Mouse (Mus musculus) bone marrow, adult 2 months (tissue): ENCODE results near the gene Adamts3. TPM values are rescaled to one million over a fixed set of nuclear protein-coding genes. Genes with fewer than 3 reads are reported as not detected.

Experiments
- H3K27ac ChIP-seq: fragments of 200-500 bp; 2 replicates; pipeline ENCODE4 v1.5.1; 2012; ENCODE audit warnings: low read depth, mild to moderate bottlenecking, control low read depth, inconsistent platforms, low read length; ENCODE audit not compliant: control insufficient read depth, poor library complexity, insufficient read depth
- H3K4me1 ChIP-seq: fragments of 200-500 bp; 2 replicates; pipeline ENCODE4 v1.6.1; 2011; ENCODE audit warnings: low read length; ENCODE audit not compliant: control insufficient read depth, insufficient read depth
- H3K4me3 ChIP-seq: fragments of 200-500 bp; replicated peaks from 2 replicates; pipeline ENCODE3; 2011; ENCODE audit warnings: mild to moderate bottlenecking, low read depth, low read length, control low read depth; ENCODE audit not compliant: control insufficient read depth
- CTCF ChIP-seq: fragments of 200-500 bp; IDR thresholded peaks from 2 replicates; pipeline ENCODE4 v1.5.1; 2011; ENCODE audit warnings: low read length, control low read depth; ENCODE audit not compliant: control insufficient read depth, insufficient read depth
- POLR2A ChIP-seq: fragments of 200-500 bp; IDR thresholded peaks from 2 replicates; pipeline ENCODE4 v1.6.1; 2011; ENCODE audit warnings: low read depth, mild to moderate bottlenecking, control low read depth, low read length, borderline replicate concordance; ENCODE audit not compliant: control insufficient read depth
- WGBS: fragments of 180-500 bp; shearing (Covaris S2); methylation state at CpG from one replicate; pipeline ENCODE4 v1.1.7; 2018; 5-methylcytosine and 5-hydroxymethylcytosine counted together
- polyA plus RNA-seq: library from polyadenylated mRNA; stranded (reverse); fragments of >200 nt; gene quantifications from 2 replicates; pipeline ENCODE4 v1.2.4, GENCODE M21; 2011; ENCODE audit warnings: low replicate concordance; ENCODE audit not compliant: missing spikeins, insufficient read depth, insufficient read length

Gene Adamts3
- polyA plus RNA-seq, result 0.90 and 1.1 TPM in 2 replicates

- TF ChIP-seq POLR2A (no peak), CTCF (no peak)
- WGBS, result 1% methylated on average over 72 of the region's 78 CpGs
- Histone ChIP-seq H3K4me3 (peak within 1 kb of the TSS; percentile 48), H3K4me1 (no peaks in the 10 kb centered on the region), H3K27ac (no peak within 1 kb of the TSS; the same call in 1 of the 2 replicates)
Measured at GRCm38 (mm10) chr5:89883051-89883907, at the start of gene Adamts3. TSS of gene Adamts3 (minus strand) at chr5:89883334.

- no peak for TF ChIP-seq POLR2A
- no peak for TF ChIP-seq CTCF
- Histone ChIP-seq H3K27ac (no peak overlapping the region), H3K4me1 (no peaks in the 10 kb centered on the region), H3K4me3 (no peak overlapping the region)
- 13% methylated on average over 4 of the region's 4 CpGs for WGBS
Measured at GRCm38 (mm10) chr5:89931511-89931910, 48.4 kb upstream of the Adamts3 start.

GRCm38 (mm10) chr5:89912359-89912758, 29.2 kb upstream of the Adamts3 start:
- TF ChIP-seq CTCF (no peak), POLR2A (no peak)
- H3K4me1 ChIP-seq, result no peaks in the 10 kb centered on the region

GRCm38 (mm10) chr5:89911950-89912349, 28.8 kb upstream of the Adamts3 start:
- Histone ChIP-seq H3K4me3 (no peak overlapping the region), H3K4me1 (no peaks in the 10 kb centered on the region), H3K27ac (no peak overlapping the region)
- 81% methylated on average over 7 of the region's 7 CpGs for WGBS
- TF ChIP-seq CTCF (no peak), POLR2A (no peak)

More at GRCm38 (mm10) chr5:89912359-89912758, 29.2 kb upstream of the Adamts3 start:
- Histone ChIP-seq H3K4me3 (no peak overlapping the region), H3K27ac (no peak overlapping the region)

GRCm38 (mm10) chr5:89911508-89911907, 28.4 kb upstream of the Adamts3 start:
- WGBS, result 84% methylated on average over 4 of the region's 4 CpGs
- Histone ChIP-seq H3K4me3 (no peak overlapping the region), H3K4me1 (no peaks in the 10 kb centered on the region), H3K27ac (no peak overlapping the region)
- no peak for TF ChIP-seq POLR2A
- TF ChIP-seq CTCF, result no peak

GRCm38 (mm10) chr5:89906884-89907431, 23.8 kb upstream of the Adamts3 start:
- no peak for TF ChIP-seq POLR2A
- TF ChIP-seq CTCF, result no peak
- no peak overlapping the region for H3K27ac ChIP-seq
- no peak overlapping the region for H3K4me3 ChIP-seq
- H3K4me1 ChIP-seq, result no peaks in the 10 kb centered on the region
- WGBS, result 74% methylated on average over 13 of the region's 13 CpGs

- WGBS, result 65% methylated on average over 5 of the region's 5 CpGs
- no peak overlapping the region for H3K4me3 ChIP-seq
- TF ChIP-seq CTCF (no peak), POLR2A (no peak)
- H3K27ac ChIP-seq, result no peak overlapping the region
- no peaks in the 10 kb centered on the region for H3K4me1 ChIP-seq
Measured at GRCm38 (mm10) chr5:89901026-89901425, 17.9 kb upstream of the Adamts3 start.

GRCm38 (mm10) chr5:89897495-89897894, 14.4 kb upstream of the Adamts3 start:
- H3K27ac ChIP-seq, result no peak overlapping the region
- H3K4me1 ChIP-seq, result no peaks in the 10 kb centered on the region
- TF ChIP-seq POLR2A (no peak), CTCF (no peak)
- WGBS, result 5% methylated on average over 9 of the region's 9 CpGs
- H3K4me3 ChIP-seq, result no peak overlapping the region
